Mouse (Mus musculus): ENCODE measurements around the gene Smim9.

DNA sequence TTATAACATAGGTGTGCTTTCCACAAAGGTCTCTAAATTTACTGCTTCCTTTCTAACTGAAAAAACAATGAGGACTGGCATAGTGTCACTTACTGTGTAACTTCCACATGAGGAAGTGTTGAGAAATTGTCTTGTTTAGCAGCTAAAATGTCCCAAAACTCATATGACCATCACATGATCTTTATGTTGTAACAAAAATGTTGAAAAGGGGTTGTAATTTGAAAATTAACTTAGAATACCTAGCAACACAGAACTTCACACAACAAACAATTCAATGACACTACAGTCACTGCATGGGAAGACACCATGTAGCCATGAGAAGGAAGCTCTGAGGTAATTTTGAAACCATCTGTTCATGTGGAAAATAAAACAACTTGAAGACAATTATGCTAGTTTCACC lies 36.7 kb downstream of the Smim9 start:
- TF ChIP-seq CTCF (IDR thresholded peaks at IDR 0.05; ENCODE audit: low read depth) (no peak), EP300 (IDR thresholded peaks at IDR 0.05; ENCODE audit: low read depth) (no peak)
